Mouse (Mus musculus) ZHBTc4 (cell line): ENCODE data around the gene Srp14.
A peak's percentile ranks its signal among the peaks of the same experiment; 100 is the strongest.

ENCODE experiments used
- DNase-seq: peaks from one replicate; pipeline ENCODE4 v3.0.0-alpha.2; 2011; ENCODE audit warnings: low read depth, low spot score

Gene Srp14

GRCm38 (mm10) chr2:118490241-118491091 is 11.0 kb upstream of the Srp14 start:
- no peak for DNase-seq

GRCm38 (mm10) chr2:118487806-118488205 is 8.3 kb upstream of the Srp14 start:
- peak; percentile 70 for DNase-seq

GRCm38 (mm10) chr2:118486933-118487332 is 7.4 kb upstream of the Srp14 start:
- peak; percentile 91 for DNase-seq

GRCm38 (mm10) chr2:118485415-118485814 is 5.9 kb upstream of the Srp14 start:
- peak; percentile 89 for DNase-seq

GRCm38 (mm10) chr2:118484386-118484898 is 4.9 kb upstream of the Srp14 start:
- DNase-seq, result no peak

GRCm38 (mm10) chr2:118483032-118483431 is 3.5 kb upstream of the Srp14 start:
- peak; percentile 39 for DNase-seq

GRCm38 (mm10) chr2:118480886-118481285 is 1.4 kb upstream of the Srp14 start:
- no peak for DNase-seq

GRCm38 (mm10) chr2:118478833-118479549 is 520 bp downstream of the Srp14 start:
- DNase-seq, result no peak

GRCm38 (mm10) chr2:118468354-118468753 is 11.2 kb downstream of the Srp14 start:
- DNase-seq, result no peak

GRCm38 (mm10) chr2:118466601-118467000 is 12.9 kb downstream of the Srp14 start:
- peak; percentile 58 for DNase-seq

- no peak for DNase-seq
Observed at GRCm38 (mm10) chr2:118465894-118466293, 13.6 kb downstream of the Srp14 start.

GRCm38 (mm10) chr2:118464450-118464849 is 15.1 kb downstream of the Srp14 start:
- DNase-seq, result no peak

- no peak for DNase-seq
Observed at GRCm38 (mm10) chr2:118463480-118463879, 16.0 kb downstream of the Srp14 start.

GRCm38 (mm10) chr2:118461480-118462165 is 17.9 kb downstream of the Srp14 start:
- DNase-seq, result no peak

- DNase-seq, result no peak
Observed at GRCm38 (mm10) chr2:118457463-118458261, 21.8 kb downstream of the Srp14 start.

GRCm38 (mm10) chr2:118457029-118457428 is 22.5 kb downstream of the Srp14 start:
- no peak for DNase-seq

- no peak for DNase-seq
Observed at GRCm38 (mm10) chr2:118451056-118451455, 28.5 kb downstream of the Srp14 start.

GRCm38 (mm10) chr2:118448181-118448580 is 31.3 kb downstream of the Srp14 start:
- DNase-seq, result no peak

- DNase-seq, result no peak
Observed at GRCm38 (mm10) chr2:118445696-118446674, 33.5 kb downstream of the Srp14 start.

- DNase-seq, result no peak
Observed at GRCm38 (mm10) chr2:118442723-118443122, 36.8 kb downstream of the Srp14 start.
